Mouse (Mus musculus) midbrain, embryonic 13.5 days (tissue): ENCODE data around the gene Vmn2r101. TPM values are rescaled to one million over a fixed set of nuclear protein-coding genes. Genes with fewer than 3 reads are reported as not detected.

Source experiments
- ATAC-seq: fragments of 200-750 bp; cut with Nextera tagmentation; 2 replicates; pipeline ENCODE4 v1.8.0; 2017; ENCODE audit warnings: mild to moderate bottlenecking, moderate TSS enrichment, moderate library complexity
- H3K27ac ChIP-seq: fragments of 300-500 bp; sonication (generic); 2 replicates; pipeline ENCODE4 v1.5.1; 2015; ENCODE audit warnings: inconsistent platforms, mild to moderate bottlenecking, moderate library complexity
- H3K27me3 ChIP-seq: fragments of 300-500 bp; sonication (generic); 2 replicates; pipeline ENCODE4 v1.6.1; 2015; ENCODE audit warnings: mild to moderate bottlenecking, inconsistent platforms
- H3K36me3 ChIP-seq: fragments of 300-500 bp; sonication (generic); 2 replicates; pipeline ENCODE4 v1.6.1; 2015; ENCODE audit warnings: mild to moderate bottlenecking, inconsistent platforms
- H3K4me1 ChIP-seq: fragments of 300-500 bp; sonication (generic); replicated peaks from 2 replicates; pipeline ENCODE4 v1.6.1; 2015; ENCODE audit warnings: inconsistent platforms
- H3K4me2 ChIP-seq: fragments of 300-500 bp; sonication (generic); replicated peaks from 2 replicates; pipeline ENCODE4 v1.6.1; 2015; ENCODE audit warnings: moderate library complexity, mild to moderate bottlenecking, inconsistent platforms
- H3K4me3 ChIP-seq: fragments of 300-500 bp; sonication (generic); replicated peaks from 2 replicates; pipeline ENCODE4 v1.5.1; 2015; ENCODE audit warnings: mild to moderate bottlenecking, inconsistent platforms
- H3K9ac ChIP-seq: fragments of 300-500 bp; sonication (generic); replicated peaks from 2 replicates; pipeline ENCODE4 v1.6.1; 2015; ENCODE audit warnings: mild to moderate bottlenecking, inconsistent platforms
- H3K9me3 ChIP-seq: fragments of 300-500 bp; sonication (generic); 2 replicates; pipeline ENCODE4 v1.6.1; 2016; ENCODE audit warnings: mild to moderate bottlenecking, inconsistent platforms
- WGBS: fragments of 180-500 bp; shearing (Covaris S2); methylation state at CpG from one replicate; pipeline ENCODE4 v1.1.7; 2015; 5-methylcytosine and 5-hydroxymethylcytosine counted together
- polyA plus RNA-seq: library from polyadenylated mRNA; unstranded; fragments of >200 nt; fragmentation: Nextera tagmentation; extraction: Ambion mirVana; gene quantifications from 2 replicates; pipeline ENCODE4 v1.2.1, GENCODE M21; 2015

Vmn2r101 gene
- polyA plus RNA-seq: not detected in 2 replicates

- no peak within 1 kb of the TSS for H3K4me2 ChIP-seq
- no peak within 1 kb of the TSS for H3K9ac ChIP-seq
- no peak within 1 kb of the TSS for H3K27ac ChIP-seq
- no peak within 1 kb of the TSS for H3K4me3 ChIP-seq
- H3K27me3 ChIP-seq: no peaks in the 10 kb centered on the region
- ATAC-seq: no peak
- H3K9me3 ChIP-seq: peaks cover 6% of the 10 kb centered on the region
- H3K4me1 ChIP-seq: no peaks in the 10 kb centered on the region
- H3K36me3 ChIP-seq: no peaks in the 10 kb centered on the region
These were observed at the start of gene Vmn2r101 for GRCm38 (mm10) chr17:19576927-19577326. Gene Vmn2r101 (plus strand): TSS chr17:19577227.

GRCm38 (mm10) chr17:19629328-19629727 lies 52.3 kb downstream of the Vmn2r101 start:
- no peaks in the 10 kb centered on the region for H3K36me3 ChIP-seq
- no peak overlapping the region for H3K27ac ChIP-seq
- H3K27me3 ChIP-seq: no peaks in the 10 kb centered on the region
- 86% methylated on average over 1 of the region's 1 CpGs for WGBS
- no peak overlapping the region for H3K4me2 ChIP-seq
- H3K4me1 ChIP-seq: no peaks in the 10 kb centered on the region
- no peak overlapping the region for H3K9ac ChIP-seq
- H3K4me3 ChIP-seq: no peak overlapping the region
- H3K9me3 ChIP-seq: peaks cover 37% of the 10 kb centered on the region
- ATAC-seq: no peak

GRCm38 (mm10) chr17:19658447-19658846 lies 81.4 kb downstream of the Vmn2r101 start:
- no peak overlapping the region for H3K9ac ChIP-seq
- ATAC-seq: no peak
- no peak overlapping the region for H3K4me3 ChIP-seq
- no peaks in the 10 kb centered on the region for H3K4me1 ChIP-seq
- no peaks in the 10 kb centered on the region for H3K36me3 ChIP-seq
- no peak overlapping the region for H3K4me2 ChIP-seq
- no peaks in the 10 kb centered on the region for H3K27me3 ChIP-seq
- H3K9me3 ChIP-seq: no peaks in the 10 kb centered on the region
- H3K27ac ChIP-seq: no peak overlapping the region
- WGBS: 60% methylated on average over 3 of the region's 3 CpGs

GRCm38 (mm10) chr17:19660028-19660427 lies 83.0 kb downstream of the Vmn2r101 start, which contains the start of gene Vmn2r102:
Gene Vmn2r102 (plus strand): TSS chr17:19660328.
- WGBS: 69% methylated on average over 2 of the region's 2 CpGs
- no peak within 1 kb of the TSS for H3K4me2 ChIP-seq
- H3K27ac ChIP-seq: no peak within 1 kb of the TSS
- no peak for ATAC-seq
- H3K9ac ChIP-seq: no peak within 1 kb of the TSS
- no peaks in the 10 kb centered on the region for H3K4me1 ChIP-seq
- no peaks in the 10 kb centered on the region for H3K27me3 ChIP-seq
- H3K4me3 ChIP-seq: no peak within 1 kb of the TSS
- no peaks in the 10 kb centered on the region for H3K36me3 ChIP-seq
- no peaks in the 10 kb centered on the region for H3K9me3 ChIP-seq

Other genes with a start within 250 kb of the Vmn2r101 start
- gene Vmn2r99, start 215.3 kb upstream of the Vmn2r101 start, polyA plus RNA-seq: not detected in 2 replicates
- gene Vmn2r100, start 72.5 kb upstream of the Vmn2r101 start, polyA plus RNA-seq: not detected in 2 replicates
- gene Vmn2r102, start 83.1 kb downstream of the Vmn2r101 start, polyA plus RNA-seq: not detected in 2 replicates
- gene Vmn2r103, start 196.1 kb downstream of the Vmn2r101 start, polyA plus RNA-seq: not detected in 2 replicates